Mouse (Mus musculus) yolk sac, embryonic 10.5 days (tissue): ENCODE measurements around the gene Chac1.

ENCODE experiments used
- DNase-seq: peaks from one replicate; pipeline ENCODE4 v3.0.0-alpha.2; 2017; ENCODE audit warnings: low spot score

Gene Chac1

DNA sequence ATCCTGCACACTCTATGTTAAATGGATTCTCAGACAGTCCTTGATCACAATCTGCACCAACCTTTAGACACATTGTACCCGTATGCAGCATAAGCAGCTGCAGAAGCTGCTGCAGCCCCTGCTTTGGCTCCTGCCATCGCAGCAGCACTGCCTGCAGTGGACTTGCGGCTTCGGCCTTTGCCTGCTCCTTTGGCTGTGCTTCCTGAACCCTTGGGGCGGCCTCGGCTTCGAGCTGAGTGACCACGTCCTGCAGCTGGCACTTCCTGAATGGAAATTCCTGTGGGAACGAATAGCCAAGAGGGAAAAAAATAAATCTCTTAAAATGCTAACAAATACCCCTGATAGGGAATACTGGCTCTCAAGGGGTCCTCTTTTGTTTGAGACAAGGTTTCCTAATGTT is 26.3 kb downstream of the Chac1 start:
- DNase-seq: no peak

DNA sequence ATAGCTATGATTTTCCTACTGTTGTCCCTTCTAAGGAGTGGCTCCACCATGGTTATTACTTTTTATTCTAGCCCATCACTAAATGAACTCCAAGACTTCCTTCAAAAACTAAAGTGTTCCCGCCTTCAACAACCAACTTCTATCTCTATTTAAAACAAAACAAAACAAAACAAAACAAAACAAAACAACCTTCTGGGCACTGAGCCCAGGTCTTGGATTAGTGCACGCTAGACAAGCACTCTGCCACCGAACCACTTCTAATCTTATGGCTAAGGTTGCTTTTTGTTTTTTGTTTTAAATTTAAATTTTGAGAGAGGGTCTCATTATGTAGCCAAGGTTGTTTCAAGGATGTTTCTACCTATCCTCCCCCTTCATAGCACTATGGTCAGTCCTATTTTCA is 26.8 kb downstream of the Chac1 start:
- DNase-seq: no peak

DNA sequence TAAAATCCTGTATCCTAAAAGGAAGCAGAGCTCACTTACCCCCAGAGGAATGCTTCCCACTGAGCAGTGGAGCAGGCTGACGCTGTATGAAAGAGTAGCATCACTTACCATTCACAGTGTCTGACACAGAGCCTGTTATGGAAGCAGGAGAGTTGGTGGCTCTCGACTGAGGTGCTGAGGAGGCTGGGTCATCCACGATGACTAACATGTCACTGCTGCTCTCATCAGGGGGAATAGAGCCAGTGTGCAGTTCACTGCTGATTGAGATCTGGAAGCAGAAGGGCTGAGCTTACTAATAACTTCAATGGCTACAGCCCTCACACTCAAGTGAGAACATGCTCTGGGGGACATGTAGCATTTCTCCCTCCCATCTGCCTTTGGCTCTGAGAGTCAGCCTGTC is 28.4 kb downstream of the Chac1 start:
- no peak for DNase-seq

DNA sequence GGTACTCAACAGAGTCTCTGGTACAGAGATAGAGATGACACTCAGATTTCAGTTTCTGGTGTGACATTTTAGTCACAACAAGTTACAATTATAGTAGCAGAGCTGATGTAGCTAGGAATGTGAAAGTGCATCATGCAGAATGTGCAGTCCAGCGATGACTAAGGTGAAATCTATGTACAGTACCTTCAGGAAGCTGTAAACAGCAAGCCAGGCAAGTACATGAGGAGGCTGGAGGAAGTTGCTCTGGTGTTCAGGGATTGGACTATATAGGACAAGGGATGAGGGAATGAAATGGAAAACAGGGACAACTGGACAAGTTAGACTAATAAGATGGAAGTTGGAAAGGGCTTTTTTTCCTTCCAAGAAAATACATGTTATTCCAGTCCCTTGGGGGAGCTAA is 37.2 kb downstream of the Chac1 start:
- DNase-seq: no peak

DNA sequence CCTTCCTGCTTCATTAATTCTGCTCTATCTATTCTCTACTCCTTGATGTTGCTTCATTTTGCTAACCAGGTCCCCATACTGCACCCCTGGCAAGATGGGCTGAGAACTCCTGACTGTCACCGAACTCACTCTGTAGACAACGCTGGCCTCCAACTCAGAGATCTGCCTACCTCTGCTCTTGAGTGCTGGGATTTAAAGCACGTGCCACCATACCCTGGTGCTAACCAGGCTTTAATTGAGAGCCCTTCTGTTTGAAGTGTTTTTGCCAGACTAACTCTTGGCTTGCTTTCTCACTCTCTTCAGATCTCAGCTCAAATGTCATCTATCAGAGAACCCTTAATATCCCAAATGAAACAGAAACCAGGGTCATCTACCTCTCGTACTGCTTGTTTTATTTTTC is 39.0 kb downstream of the Chac1 start:
- DNase-seq: no peak

DNA sequence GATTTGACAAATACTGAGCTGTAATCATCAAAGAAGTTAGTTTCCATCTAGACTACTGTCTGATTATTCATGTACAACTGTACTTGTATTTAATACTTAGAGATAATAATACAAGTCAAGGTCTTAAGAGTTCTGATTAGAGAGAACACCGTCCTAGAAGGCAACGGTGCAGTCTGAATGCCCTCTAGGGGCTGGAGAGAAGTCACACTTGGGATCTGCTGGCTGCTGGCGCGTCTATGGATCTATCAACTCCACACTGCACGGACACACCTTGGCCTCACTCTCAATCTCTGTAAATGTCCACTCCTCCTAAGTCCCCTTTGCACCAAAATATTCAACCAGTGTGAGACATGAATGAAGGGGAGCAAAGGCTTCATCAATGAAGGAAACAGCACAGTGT is 47.2 kb downstream of the Chac1 start:
- DNase-seq: peak; percentile 12

DNA sequence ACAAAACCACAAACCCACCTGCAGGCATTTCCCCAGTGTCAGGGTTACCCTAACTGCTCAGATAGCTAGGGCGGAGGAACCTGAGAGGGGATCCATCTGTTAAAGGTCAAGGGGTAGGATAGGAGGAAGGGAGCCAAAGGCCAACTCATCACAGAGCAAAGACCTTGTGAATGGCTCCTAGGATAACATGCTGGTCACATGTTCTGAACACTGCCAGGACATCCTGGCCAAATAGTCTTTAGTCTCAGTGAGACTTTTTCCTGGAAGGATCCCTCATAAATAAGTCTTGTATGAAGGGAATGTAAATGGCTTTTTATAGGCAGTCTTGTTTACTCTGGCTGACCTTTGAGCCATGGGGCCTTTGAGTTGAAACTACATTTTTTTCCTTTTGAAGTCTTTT is 47.6 kb downstream of the Chac1 start:
- DNase-seq: peak; percentile 51

DNA sequence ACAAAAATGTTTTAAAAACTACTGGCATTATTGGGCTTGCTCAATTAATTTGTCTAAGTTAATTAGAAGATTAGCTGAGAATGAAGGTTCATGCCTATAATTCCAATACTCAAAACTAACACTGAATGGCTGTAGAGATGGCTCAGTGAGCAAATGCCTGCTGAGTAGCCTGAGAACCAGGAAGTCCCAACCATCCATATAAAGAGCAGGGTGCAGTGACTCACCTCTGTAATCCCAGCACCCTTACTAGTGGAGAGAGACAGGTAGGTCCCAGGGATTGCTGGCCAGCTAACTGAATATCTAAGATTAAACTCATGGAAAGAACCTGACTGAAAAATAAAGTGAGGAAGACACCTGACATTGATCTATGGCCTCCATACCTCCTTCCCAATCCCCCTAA is 48.3 kb downstream of the Chac1 start:
- no peak for DNase-seq
